Mouse (Mus musculus) right cerebral cortex, postnatal 14 days (tissue): Measurements from ENCODE around the gene Cnnm4.
"Not testable (repeated sequence)": the region's sequence is repeated elsewhere in the genome, so short reads cannot be mapped to it uniquely, and the experiment has no call there.

Source experiments
- DNase-seq: peaks from one replicate; pipeline ENCODE4 v3.0.0; 2022

The Cnnm4 gene

GRCm38 (mm10) chr1:36522210-36522609 is 50.8 kb downstream of the Cnnm4 start:
- no peak for DNase-seq

- no peak for DNase-seq
These were observed 52.1 kb downstream of the Cnnm4 start for GRCm38 (mm10) chr1:36523332-36524013.

- DNase-seq: no peak
These were observed 52.6 kb downstream of the Cnnm4 start for GRCm38 (mm10) chr1:36524058-36524457.

- no peak for DNase-seq
These were observed 54.4 kb downstream of the Cnnm4 start for GRCm38 (mm10) chr1:36525774-36526173.

- DNase-seq: no peak
These were observed 55.5 kb downstream of the Cnnm4 start for GRCm38 (mm10) chr1:36526903-36527302.

GRCm38 (mm10) chr1:36528351-36528750 is 56.9 kb downstream of the Cnnm4 start:
- no peak for DNase-seq

- DNase-seq: no peak
These were observed 57.9 kb downstream of the Cnnm4 start for GRCm38 (mm10) chr1:36529274-36529673.

- DNase-seq: no peak
These were observed 58.5 kb downstream of the Cnnm4 start for GRCm38 (mm10) chr1:36529875-36530274.

- DNase-seq: no peak
These were observed 59.1 kb downstream of the Cnnm4 start for GRCm38 (mm10) chr1:36530485-36530884.

GRCm38 (mm10) chr1:36530962-36531361 is 59.5 kb downstream of the Cnnm4 start:
- DNase-seq: no peak

GRCm38 (mm10) chr1:36531461-36531860 is 60.0 kb downstream of the Cnnm4 start:
- DNase-seq: no peak

- DNase-seq: no peak
These were observed 62.1 kb downstream of the Cnnm4 start for GRCm38 (mm10) chr1:36533546-36533945.

- DNase-seq: no peak
These were observed 63.2 kb downstream of the Cnnm4 start for GRCm38 (mm10) chr1:36534595-36535058.

- DNase-seq: no peak
These were observed 64.3 kb downstream of the Cnnm4 start for GRCm38 (mm10) chr1:36535477-36536396.

GRCm38 (mm10) chr1:36536397-36536728 is 64.9 kb downstream of the Cnnm4 start:
- DNase-seq: no peak

- DNase-seq: not testable (repeated sequence)
These were observed 65.4 kb downstream of the Cnnm4 start, which contains the start of gene Ankrd23 for GRCm38 (mm10) chr1:36536783-36537182. Gene Ankrd23 (minus strand): TSS chr1:36536883.

- no peak for DNase-seq
These were observed 67.3 kb downstream of the Cnnm4 start for GRCm38 (mm10) chr1:36538727-36539126.

GRCm38 (mm10) chr1:36539186-36539585 is 67.8 kb downstream of the Cnnm4 start, which contains the start of gene Gm42417:
Gene Gm42417 (minus strand): TSS chr1:36539429.
- DNase-seq: no peak

GRCm38 (mm10) chr1:36540132-36540531 is 68.7 kb downstream of the Cnnm4 start:
- no peak for DNase-seq

- DNase-seq: no peak
These were observed 69.4 kb downstream of the Cnnm4 start for GRCm38 (mm10) chr1:36540807-36541206.

- DNase-seq: no peak
These were observed 70.4 kb downstream of the Cnnm4 start for GRCm38 (mm10) chr1:36541844-36542243.

- DNase-seq: no peak
These were observed 71.5 kb downstream of the Cnnm4 start for GRCm38 (mm10) chr1:36542925-36543324.

- DNase-seq: no peak
These were observed 74.0 kb downstream of the Cnnm4 start for GRCm38 (mm10) chr1:36545382-36545781.
